Mouse (Mus musculus) heart, adult 2 months (tissue): ENCODE measurements around the gene Agpat3.

Experiments
- CTCF ChIP-seq: fragments of 200-600 bp; IDR thresholded peaks from 2 replicates; pipeline ENCODE4 v1.8.1; 2022; ENCODE audit warnings: antibody characterized with exemption, mild to moderate bottlenecking, moderate library complexity
- EP300 ChIP-seq: fragments of 200-500 bp; IDR thresholded peaks from 2 replicates; pipeline ENCODE4 v1.6.1; 2011; ENCODE audit warnings: low read depth, low read length, control low read depth; ENCODE audit not compliant: insufficient read depth
- POLR2A ChIP-seq: fragments of 200-500 bp; IDR thresholded peaks from 2 replicates; pipeline ENCODE4 v1.6.1; 2011; ENCODE audit warnings: mild to moderate bottlenecking, low read depth, low read length, control low read depth; ENCODE audit not compliant: insufficient read depth

GRCm38 (mm10) chr10:78238297-78238696, 114.0 kb downstream of the Agpat3 start:
- TF ChIP-seq EP300 (no peak), CTCF (no peak), POLR2A (no peak)
